Mouse (Mus musculus) mature B cell (primary cell): ENCODE data around the gene 1700020D05Rik.

Experiments used
- in situ Hi-C: fragments of 300-500 bp; cut with MboI; formaldehyde crosslinking; loops from 2 replicates; pipeline ENCODE4 v1.14.3; 2019

Gene 1700020D05Rik

GRCm38 (mm10) chr19:5475069-5475714 is 28.4 kb downstream of the 1700020D05Rik start:
- in situ Hi-C loops = no loop called here

- in situ Hi-C loops = no loop called here
Measured at GRCm38 (mm10) chr19:5474281-5475068, 29.1 kb downstream of the 1700020D05Rik start.

GRCm38 (mm10) chr19:5473720-5474119 is 29.9 kb downstream of the 1700020D05Rik start, which contains the start of gene Efemp2:
Gene Efemp2, plus strand, starts transcription at chr19:5473954.
- in situ Hi-C loops = no loop called here

GRCm38 (mm10) chr19:5472857-5473256 is 30.7 kb downstream of the 1700020D05Rik start:
- in situ Hi-C loops = no loop called here

- in situ Hi-C loops = no loop called here
Measured at GRCm38 (mm10) chr19:5471846-5472245, 31.7 kb downstream of the 1700020D05Rik start.

- in situ Hi-C loops = no loop called here
Measured at GRCm38 (mm10) chr19:5468374-5468773, 35.2 kb downstream of the 1700020D05Rik start, which contains the start of gene Ctsw. Gene Ctsw, minus strand, starts transcription at chr19:5468507.

- in situ Hi-C loops = no loop called here
Measured at GRCm38 (mm10) chr19:5466916-5467500, 36.6 kb downstream of the 1700020D05Rik start.

GRCm38 (mm10) chr19:5465037-5465436 is 38.5 kb downstream of the 1700020D05Rik start:
- in situ Hi-C loops = no loop called here

GRCm38 (mm10) chr19:5463791-5464562 is 39.6 kb downstream of the 1700020D05Rik start:
- in situ Hi-C loops = no loop called here

- in situ Hi-C loops = no loop called here
Measured at GRCm38 (mm10) chr19:5463212-5463611, 40.4 kb downstream of the 1700020D05Rik start.

GRCm38 (mm10) chr19:5461411-5461810 is 42.2 kb downstream of the 1700020D05Rik start:
- in situ Hi-C loops = no loop called here

GRCm38 (mm10) chr19:5460465-5460911 is 43.1 kb downstream of the 1700020D05Rik start, which contains the start of gene Fibp:
Gene Fibp, plus strand, starts transcription at chr19:5460615.
- in situ Hi-C loops = no loop called here

- in situ Hi-C loops = no loop called here
Measured at GRCm38 (mm10) chr19:5459896-5460295, 43.7 kb downstream of the 1700020D05Rik start.

GRCm38 (mm10) chr19:5459019-5459418 is 44.6 kb downstream of the 1700020D05Rik start:
- in situ Hi-C loops = no loop called here

GRCm38 (mm10) chr19:5457746-5458442 is 45.7 kb downstream of the 1700020D05Rik start, which contains the start of gene Ccdc85b:
Gene Ccdc85b, minus strand, starts transcription at chr19:5457894.
- in situ Hi-C loops = no loop called here

- in situ Hi-C loops = no loop called here
Measured at GRCm38 (mm10) chr19:5456922-5457745, 46.5 kb downstream of the 1700020D05Rik start.

GRCm38 (mm10) chr19:5456241-5456921 is 47.2 kb downstream of the 1700020D05Rik start:
- in situ Hi-C loops = no loop called here

- in situ Hi-C loops = no loop called here
Measured at GRCm38 (mm10) chr19:5455568-5455967, 48.0 kb downstream of the 1700020D05Rik start.

GRCm38 (mm10) chr19:5455037-5455436 is 48.5 kb downstream of the 1700020D05Rik start:
- in situ Hi-C loops = no loop called here
